Mouse (Mus musculus): ENCODE measurements at regions not wholly inside any gene's neighbourhood (a gene's known extent, or its start where the extent isn't known, plus 50 kb on each side); places are given as distances from the start of the nearest gene placed in this dataset.
A peak's percentile ranks its signal among the peaks of the same experiment; 100 is the strongest.

- Histone ChIP-seq H3K36me3 (no peaks in the 10 kb centered on the region), H3K27ac (no peak overlapping the region), H3K9me3 (no peaks in the 10 kb centered on the region), H3K4me1 (replicated peaks) (no peaks in the 10 kb centered on the region), H3K27me3 (ENCODE audit: insufficient read depth, poor library complexity, severe bottlenecking) (no peaks in the 10 kb centered on the region), H3K4me3 (no peak overlapping the region)
- DNase-seq (ENCODE audit: low spot score): no peak
- WGBS: 76% methylated on average over 3 of the region's 3 CpGs
Measured at GRCm38 (mm10) chr4:12418086-12418485, 246.3 kb upstream of the Fam92a start.

DNA sequence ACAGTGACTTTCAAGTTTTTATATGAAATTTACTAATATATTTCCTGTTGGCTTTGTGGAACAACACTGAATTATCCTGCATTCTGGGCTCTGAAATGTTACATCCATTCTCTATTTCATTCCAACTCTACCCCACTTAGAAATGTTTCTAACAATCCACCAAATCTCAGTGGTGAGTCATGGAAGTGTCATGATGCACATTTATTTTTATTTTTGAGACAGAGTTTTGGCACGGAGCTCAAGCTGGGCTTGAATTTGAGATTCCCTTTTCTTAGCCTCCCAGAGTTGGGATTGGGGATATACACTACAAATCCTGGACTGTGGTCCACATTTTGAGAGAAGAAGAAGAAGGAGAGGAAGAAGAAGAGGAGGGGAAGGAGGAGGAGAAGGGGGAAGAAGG is 223.5 kb upstream of the Fam92a start:
- H3K9me3 ChIP-seq: no peaks in the 10 kb centered on the region
- H3K4me3 ChIP-seq: no peak overlapping the region
- 87% methylated on average over 1 of the region's 1 CpGs for WGBS
- H3K36me3 ChIP-seq: no peaks in the 10 kb centered on the region
- no peaks in the 10 kb centered on the region for H3K27me3 ChIP-seq (ENCODE audit: insufficient read depth, poor library complexity, severe bottlenecking)
- no peak for DNase-seq (ENCODE audit: low spot score)
- no peaks in the 10 kb centered on the region for H3K4me1 ChIP-seq (replicated peaks)
- no peak overlapping the region for H3K27ac ChIP-seq

DNA sequence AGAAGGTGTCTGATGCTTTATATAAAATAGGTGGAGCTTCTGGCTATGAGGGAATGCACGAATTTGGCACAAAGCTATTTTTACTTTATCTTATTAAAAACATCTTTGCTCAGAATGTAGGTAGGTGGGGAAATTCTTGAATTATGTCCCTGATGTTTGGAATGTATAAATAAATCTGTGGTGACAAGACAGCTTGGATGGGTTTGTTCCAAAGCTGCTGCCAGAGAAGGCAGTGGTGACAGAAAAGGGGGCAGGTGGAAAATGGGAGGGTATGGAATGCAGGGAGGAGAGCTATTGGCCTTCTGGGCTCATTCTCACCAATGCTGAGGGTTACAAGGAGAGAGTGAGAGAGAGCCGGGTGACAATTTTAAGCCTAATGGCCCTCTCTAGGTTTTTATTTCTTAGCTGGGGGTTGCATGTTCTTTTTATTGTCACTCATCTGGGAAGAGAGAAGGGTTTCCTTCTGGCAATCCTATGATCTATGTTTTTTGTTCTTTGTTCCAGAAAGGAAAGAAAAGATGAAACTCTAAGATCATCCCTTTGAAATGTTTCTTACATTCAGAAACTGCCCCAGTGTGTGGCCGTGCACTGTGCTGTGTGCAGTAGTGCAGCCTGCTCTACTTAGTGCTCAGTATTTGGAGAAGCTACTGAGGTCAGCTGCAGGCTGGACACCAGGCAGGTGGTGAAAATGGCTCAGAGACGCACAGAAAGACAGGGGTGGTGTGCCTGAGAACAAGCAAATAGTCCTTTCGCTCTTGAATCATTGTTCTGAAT is 205.2 kb upstream of the Fam92a start:
- no peak for DNase-seq (ENCODE audit: low spot score)
- Histone ChIP-seq H3K9me3 (no peaks in the 10 kb centered on the region), H3K36me3 (no peaks in the 10 kb centered on the region), H3K4me1 (replicated peaks) (no peaks in the 10 kb centered on the region), H3K27me3 (ENCODE audit: insufficient read depth, poor library complexity, severe bottlenecking) (no peaks in the 10 kb centered on the region), H3K4me3 (no peak overlapping the region), H3K27ac (no peak overlapping the region)
- 87% methylated on average over 5 of the region's 5 CpGs for WGBS

DNA sequence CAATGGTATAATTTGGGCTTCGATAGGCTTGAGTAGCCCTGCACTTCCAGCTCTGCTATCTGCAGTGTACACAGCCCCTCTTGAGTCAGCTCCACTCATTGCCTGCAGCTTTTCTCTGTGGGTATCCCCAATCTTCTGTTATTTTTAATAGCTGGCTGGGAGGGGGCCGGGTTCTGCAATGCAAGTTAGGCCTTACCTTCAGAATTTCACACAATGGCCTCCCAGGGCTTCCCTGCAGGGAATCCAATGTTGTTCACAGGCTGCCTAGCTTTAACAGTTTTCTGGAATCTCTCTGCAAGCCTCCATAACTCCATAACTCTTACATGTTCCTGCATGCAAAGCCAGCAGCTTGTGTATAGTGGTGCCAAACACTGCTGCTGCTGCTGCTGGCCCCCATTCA is 197.7 kb upstream of the Fam92a start:
- H3K4me3 ChIP-seq: no peak overlapping the region
- no peaks in the 10 kb centered on the region for H3K27me3 ChIP-seq (ENCODE audit: insufficient read depth, poor library complexity, severe bottlenecking)
- no peak overlapping the region for H3K27ac ChIP-seq
- no peak for DNase-seq (ENCODE audit: low spot score)
- H3K36me3 ChIP-seq: no peaks in the 10 kb centered on the region
- no peaks in the 10 kb centered on the region for H3K9me3 ChIP-seq
- 47% methylated on average over 2 of the region's 2 CpGs for WGBS
- H3K4me1 ChIP-seq (replicated peaks): 0 out of 2 replicates have a peak, but pooled peaks cover 4% of the 10 kb centered on the region

GRCm38 (mm10) chr4:12356992-12357634 is 185.3 kb upstream of the Fam92a start:
- H3K4me1 ChIP-seq (replicated peaks): peaks cover 5% of the 10 kb centered on the region; the same call in 1 of the 2 replicates
- no peak overlapping the region for H3K27ac ChIP-seq
- no peaks in the 10 kb centered on the region for H3K9me3 ChIP-seq
- 43% methylated on average over 2 of the region's 2 CpGs for WGBS
- no peak for DNase-seq (ENCODE audit: low spot score)
- H3K4me3 ChIP-seq: no peak overlapping the region
- H3K36me3 ChIP-seq: no peaks in the 10 kb centered on the region
- no peaks in the 10 kb centered on the region for H3K27me3 ChIP-seq (ENCODE audit: insufficient read depth, poor library complexity, severe bottlenecking)

GRCm38 (mm10) chr4:12353337-12353856 is 181.6 kb upstream of the Fam92a start:
- Histone ChIP-seq H3K4me3 (no peak overlapping the region), H3K27me3 (ENCODE audit: insufficient read depth, poor library complexity, severe bottlenecking) (no peaks in the 10 kb centered on the region), H3K27ac (no peak overlapping the region), H3K4me1 (replicated peaks) (peaks cover 5% of the 10 kb centered on the region; the same call in 1 of the 2 replicates), H3K9me3 (no peaks in the 10 kb centered on the region), H3K36me3 (no peaks in the 10 kb centered on the region)
- DNase-seq (ENCODE audit: low spot score): no peak
- 79% methylated on average over 3 of the region's 3 CpGs for WGBS

DNA sequence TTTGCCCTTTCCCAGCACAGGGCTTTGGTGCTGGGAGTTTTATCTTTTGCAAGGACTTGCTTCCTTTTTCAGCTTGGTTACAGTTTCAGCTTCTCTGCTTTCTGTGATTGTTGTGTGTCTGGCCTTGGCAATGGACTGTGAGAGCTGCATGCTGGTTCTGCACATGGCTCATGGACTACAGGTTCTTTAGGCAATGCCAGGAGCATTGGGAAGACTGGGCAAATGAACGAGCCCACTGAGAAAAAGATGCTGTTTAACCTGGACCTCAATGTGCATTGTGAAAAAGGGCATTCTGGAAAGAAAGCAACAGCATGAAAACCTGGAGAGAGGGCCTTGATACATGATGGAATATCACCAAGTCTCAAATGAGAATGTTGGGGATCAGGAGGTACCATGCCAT is 167.4 kb upstream of the Fam92a start:
- WGBS: 75% methylated on average over 1 of the region's 1 CpGs
- DNase-seq (ENCODE audit: low spot score): no peak
- Histone ChIP-seq H3K36me3 (no peaks in the 10 kb centered on the region), H3K4me1 (replicated peaks) (0 out of 2 replicates have a peak, but pooled peaks cover 5% of the 10 kb centered on the region), H3K4me3 (no peak overlapping the region), H3K27me3 (ENCODE audit: insufficient read depth, poor library complexity, severe bottlenecking) (no peaks in the 10 kb centered on the region), H3K27ac (no peak overlapping the region), H3K9me3 (peaks cover 9% of the 10 kb centered on the region; the same call in 1 of the 2 replicates)

GRCm38 (mm10) chr4:12334832-12335587 is 163.2 kb upstream of the Fam92a start:
- Histone ChIP-seq H3K9me3 (no peaks in the 10 kb centered on the region), H3K4me1 (replicated peaks) (0 out of 2 replicates have a peak, but pooled peaks cover 5% of the 10 kb centered on the region), H3K4me3 (no peak overlapping the region), H3K27ac (0 out of 2 replicates have a peak overlapping the region, but pooled peaks have one; percentile 0), H3K36me3 (no peaks in the 10 kb centered on the region), H3K27me3 (ENCODE audit: insufficient read depth, poor library complexity, severe bottlenecking) (no peaks in the 10 kb centered on the region)
- 72% methylated on average over 7 of the region's 7 CpGs for WGBS
- no peak for DNase-seq (ENCODE audit: low spot score)

DNA sequence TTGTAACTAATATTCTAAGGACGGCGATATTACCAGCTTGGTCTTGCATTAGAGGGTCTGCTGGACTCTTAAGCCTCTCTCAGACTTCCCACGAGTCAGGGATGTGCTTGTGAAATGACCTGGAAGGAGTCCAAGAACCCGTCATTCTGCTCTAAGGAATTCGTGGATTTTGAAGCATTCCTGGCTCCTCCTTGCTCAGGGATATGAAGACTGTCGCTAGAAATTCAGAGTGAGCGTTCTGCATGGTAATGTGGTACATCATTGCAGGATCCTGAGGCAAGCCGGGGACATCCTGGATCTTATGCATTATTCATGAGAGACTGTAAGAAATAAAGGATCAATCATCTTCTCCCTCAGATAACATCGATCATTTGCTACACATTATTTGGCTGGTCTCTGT is 162.6 kb upstream of the Fam92a start:
- DNase-seq (ENCODE audit: low spot score): no peak
- Histone ChIP-seq H3K4me3 (no peak overlapping the region), H3K27me3 (ENCODE audit: insufficient read depth, poor library complexity, severe bottlenecking) (no peaks in the 10 kb centered on the region), H3K27ac (no peak overlapping the region), H3K9me3 (no peaks in the 10 kb centered on the region; the same call in 1 of the 2 replicates), H3K36me3 (no peaks in the 10 kb centered on the region), H3K4me1 (replicated peaks) (0 out of 2 replicates have a peak, but pooled peaks cover 5% of the 10 kb centered on the region)
- 71% methylated on average over 9 of the region's 9 CpGs for WGBS

DNA sequence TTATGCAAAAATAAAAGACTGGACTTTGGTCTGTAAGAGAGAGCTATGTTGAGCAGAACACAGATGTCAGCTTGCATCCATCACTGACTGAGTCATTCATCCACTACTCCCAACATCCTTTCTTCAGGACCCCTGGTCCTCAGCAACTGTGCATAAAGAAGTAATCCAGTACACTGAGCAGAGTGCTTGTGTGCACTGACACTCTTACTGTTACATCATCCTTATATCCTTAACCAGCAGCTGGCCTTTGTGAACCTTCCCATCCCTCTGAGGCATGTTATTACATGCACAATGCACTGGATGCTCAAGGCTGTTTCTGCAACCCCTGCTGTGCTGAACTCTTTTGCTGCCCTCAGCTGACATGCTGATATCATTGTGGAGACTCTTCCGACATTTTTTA is 144.2 kb upstream of the Fam92a start:
- no peaks in the 10 kb centered on the region for H3K27me3 ChIP-seq (ENCODE audit: insufficient read depth, poor library complexity, severe bottlenecking)
- H3K4me3 ChIP-seq: no peak overlapping the region
- no peaks in the 10 kb centered on the region for H3K36me3 ChIP-seq
- WGBS: 63% methylated on average over 1 of the region's 1 CpGs
- H3K4me1 ChIP-seq (replicated peaks): no peaks in the 10 kb centered on the region
- no peak for DNase-seq (ENCODE audit: low spot score)
- no peak overlapping the region for H3K27ac ChIP-seq
- no peaks in the 10 kb centered on the region for H3K9me3 ChIP-seq

DNA sequence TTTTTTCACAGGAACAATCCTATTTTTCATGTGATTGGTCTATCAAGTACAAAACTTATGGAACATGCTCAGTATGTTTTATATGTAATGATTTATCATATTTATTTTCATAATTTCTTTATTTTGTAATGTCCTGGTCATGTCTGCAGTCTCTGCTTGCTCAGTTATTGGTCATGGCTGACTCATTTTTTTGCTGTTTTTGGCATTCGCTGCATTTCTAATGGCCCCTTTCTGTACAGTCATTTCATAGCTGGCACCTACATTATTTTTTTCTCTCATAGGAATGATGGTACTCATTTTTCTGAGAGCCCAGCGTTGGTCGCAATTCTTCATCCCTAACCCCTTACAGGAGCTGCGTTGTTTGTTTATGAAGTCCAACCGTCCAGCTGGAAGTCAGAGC is 136.5 kb upstream of the Fam92a start:
- Histone ChIP-seq H3K27ac (no peak overlapping the region), H3K36me3 (no peaks in the 10 kb centered on the region), H3K4me1 (replicated peaks) (peaks cover 14% of the 10 kb centered on the region; the same call in 1 of the 2 replicates), H3K9me3 (no peaks in the 10 kb centered on the region), H3K27me3 (ENCODE audit: insufficient read depth, poor library complexity, severe bottlenecking) (no peaks in the 10 kb centered on the region), H3K4me3 (no peak overlapping the region)
- DNase-seq (ENCODE audit: low spot score): no peak
- 89% methylated on average over 5 of the region's 5 CpGs for WGBS

DNA sequence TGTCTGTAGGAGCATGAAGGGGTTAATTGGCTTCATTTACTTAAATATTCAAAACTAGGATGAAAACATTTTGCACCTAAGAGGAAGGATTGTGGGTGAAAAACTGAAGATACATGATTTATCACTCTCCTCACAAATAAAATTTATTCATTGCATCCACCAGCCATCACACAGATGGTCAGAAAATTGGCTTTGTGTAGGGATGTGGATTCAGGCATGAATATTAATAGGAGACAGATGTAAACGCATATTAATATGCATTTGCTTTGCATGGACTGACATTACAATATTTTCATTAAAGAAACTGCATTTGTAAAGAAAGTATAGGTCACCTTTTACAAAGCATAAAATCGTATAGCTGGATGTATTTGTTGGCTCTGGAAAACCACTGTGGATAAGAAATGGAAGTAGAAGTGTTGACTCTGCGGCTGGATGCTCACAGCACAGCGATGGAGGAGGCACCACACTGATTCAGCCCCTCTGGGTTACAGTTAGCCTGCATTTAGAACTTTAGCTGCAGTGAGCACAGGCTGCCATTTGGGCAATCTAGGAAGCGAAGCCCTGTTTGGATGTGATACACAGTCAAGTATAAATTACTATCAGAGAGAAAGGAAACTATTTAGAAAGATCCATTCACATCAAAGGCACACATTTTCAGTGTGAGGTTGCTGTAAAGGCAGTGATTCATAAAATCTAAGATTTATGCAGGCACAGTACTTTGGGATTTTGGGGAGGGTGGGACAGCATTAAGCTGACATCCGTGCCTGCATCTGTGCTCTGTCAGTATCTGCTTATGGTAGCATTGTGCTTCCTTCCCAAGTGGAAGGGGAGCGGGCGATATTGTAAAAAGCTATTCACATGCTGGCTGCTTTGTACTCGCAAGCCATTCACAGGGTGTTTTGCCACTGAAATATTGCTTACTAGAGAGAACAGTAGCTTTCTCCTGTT is 135.1 kb upstream of the Fam92a start:
- Histone ChIP-seq H3K4me3 (no peak overlapping the region), H3K27ac (peak overlapping the region; percentile 46; the same call in 1 of the 2 replicates), H3K27me3 (ENCODE audit: insufficient read depth, poor library complexity, severe bottlenecking) (no peaks in the 10 kb centered on the region), H3K36me3 (no peaks in the 10 kb centered on the region), H3K4me1 (replicated peaks) (peaks cover 14% of the 10 kb centered on the region; the same call in 1 of the 2 replicates), H3K9me3 (no peaks in the 10 kb centered on the region)
- no peak for DNase-seq (ENCODE audit: low spot score)
- 77% methylated on average over 9 of the region's 9 CpGs for WGBS
